Mouse (Mus musculus) lung, adult 2 months (tissue): ENCODE measurements at regions not wholly inside any gene's neighbourhood (a gene's known extent, or its start where the extent isn't known, plus 50 kb on each side); places are given as distances from the start of the nearest gene placed in this dataset.

ENCODE experiments used
- CTCF ChIP-seq: fragments of 200-500 bp; IDR thresholded peaks from 2 replicates; pipeline ENCODE4 v1.5.1; 2011; ENCODE audit warnings: mild to moderate bottlenecking, low read length, control low read depth; ENCODE audit not compliant: insufficient read depth
- POLR2A ChIP-seq: fragments of 200-500 bp; IDR thresholded peaks from 2 replicates; pipeline ENCODE4 v1.6.1; 2011; ENCODE audit warnings: low read depth, mild to moderate bottlenecking, control low read depth, low read length, borderline replicate concordance; ENCODE audit errors: extremely low read depth

DNA sequence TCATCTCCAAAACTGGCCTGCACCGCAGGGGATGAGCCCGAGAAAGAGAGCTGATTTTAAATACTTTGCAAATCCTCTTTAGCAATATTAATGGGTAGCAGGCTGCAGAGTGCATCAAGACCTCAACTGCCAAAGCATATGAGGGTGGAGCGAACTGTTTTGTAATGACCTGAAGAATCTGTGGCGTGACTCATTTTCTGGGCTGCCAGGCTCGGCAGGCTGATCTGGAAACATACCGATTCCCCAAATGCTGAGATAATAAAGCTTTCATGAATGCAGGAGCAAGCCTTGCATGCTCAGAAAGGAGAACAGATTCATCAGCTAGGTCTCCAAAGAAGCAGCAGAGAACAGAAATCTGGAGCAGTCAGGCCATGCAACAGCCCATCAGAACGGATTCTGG is 809.1 kb upstream of the 4930452B06Rik start:
- TF ChIP-seq CTCF (no peak), POLR2A (no peak)
